Mouse (Mus musculus) MEL (cell line): Measurements from ENCODE around the gene Veph1.

Source experiments
- CHD1 ChIP-seq: IDR thresholded peaks from 2 replicates; pipeline ENCODE4 v1.6.1; 2012; ENCODE audit warnings: low read depth, mild to moderate bottlenecking, inconsistent platforms, low read length, improper control_type of control experiment
- CTCF ChIP-seq, 3 experiments: IDR thresholded peaks in 2 of 3; conservative IDR thresholded peaks in 1 of 3; 2 replicates each; pipeline ENCODE4 v1.5.1; 2011 to 2012; ENCODE audit warnings: low read length in 3 of 3, low read depth in 2 of 3, mild to moderate bottlenecking in 2 of 3, improper control_type of control experiment in 1 of 3, inconsistent platforms in 1 of 3, mixed read lengths in 1 of 3, moderate library complexity in 1 of 3; ENCODE audit not compliant: control insufficient read depth in 1 of 3, insufficient read depth in 1 of 3, poor library complexity in 1 of 3, severe bottlenecking in 1 of 3
- EP300 ChIP-seq, 2 experiments: IDR thresholded peaks; 2 replicates each; pipeline ENCODE4 v1.6.1; 2011; ENCODE audit warnings: improper control_type of control experiment in 2 of 2, low read length in 2 of 2, low read depth in 1 of 2, mild to moderate bottlenecking in 1 of 2
- GATA1 ChIP-seq: IDR thresholded peaks from 2 replicates; pipeline ENCODE4 v1.6.1; 2011; ENCODE audit warnings: low read depth, low read length, improper control_type of control experiment
- NELFE ChIP-seq: IDR thresholded peaks from 2 replicates; pipeline ENCODE4 v1.6.1; 2011; ENCODE audit warnings: low read depth, low read length, improper control_type of control experiment
- POLR2A ChIP-seq, 2 experiments: IDR thresholded peaks; 2 replicates each; pipeline ENCODE4 v1.6.1; 2011 to 2012; ENCODE audit warnings: low read length in 2 of 2, mild to moderate bottlenecking in 2 of 2, control low read depth in 1 of 2, improper control_type of control experiment in 1 of 2, low read depth in 1 of 2, moderate library complexity in 1 of 2; ENCODE audit not compliant: control insufficient read depth in 1 of 2, insufficient read depth in 1 of 2, poor library complexity in 1 of 2

DNA sequence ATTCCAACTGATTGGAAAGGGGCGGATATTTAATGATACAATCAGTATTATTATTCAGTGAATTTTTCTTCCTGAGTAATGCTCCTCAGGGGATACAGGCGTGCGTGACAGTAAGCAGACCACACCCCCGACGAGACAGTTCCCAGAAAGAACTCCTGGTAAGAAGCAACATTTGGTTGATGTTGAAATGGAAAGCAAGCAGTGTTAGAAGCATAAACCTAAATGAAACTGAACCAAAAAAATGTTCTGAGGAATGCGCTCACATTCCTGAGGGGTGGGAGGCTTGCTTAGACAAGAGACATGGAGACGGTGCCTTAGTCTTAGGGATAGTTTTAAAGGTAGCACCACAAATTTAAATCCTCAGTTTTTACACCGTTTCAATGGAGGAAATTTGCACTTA, 80.9 kb downstream of the Veph1 start:
- TF ChIP-seq GATA1 (no peak), EP300 (IDR thresholded peaks at IDR 0.05; ENCODE audit: low read depth in 1 of 2, low read length in 2 of 2) (no peak), CHD1 (no peak), POLR2A (IDR thresholded peaks at IDR 0.05; ENCODE audit: control insufficient read depth in 1 of 2, insufficient read depth in 1 of 2, low read depth in 1 of 2, low read length in 2 of 2, poor library complexity in 1 of 2) (no peak), NELFE (no peak), CTCF (IDR thresholded peaks at IDR 0.05 in 2 of 3, conservative IDR thresholded peaks at IDR 0.05 in 1 of 3; ENCODE audit: control insufficient read depth in 1 of 3, insufficient read depth in 1 of 3, low read depth in 2 of 3, low read length in 3 of 3, poor library complexity in 1 of 3, severe bottlenecking in 1 of 3) (no peak)
